ENCODE assay signal across 8 mouse cellular contexts in the genomic region with DNA sequence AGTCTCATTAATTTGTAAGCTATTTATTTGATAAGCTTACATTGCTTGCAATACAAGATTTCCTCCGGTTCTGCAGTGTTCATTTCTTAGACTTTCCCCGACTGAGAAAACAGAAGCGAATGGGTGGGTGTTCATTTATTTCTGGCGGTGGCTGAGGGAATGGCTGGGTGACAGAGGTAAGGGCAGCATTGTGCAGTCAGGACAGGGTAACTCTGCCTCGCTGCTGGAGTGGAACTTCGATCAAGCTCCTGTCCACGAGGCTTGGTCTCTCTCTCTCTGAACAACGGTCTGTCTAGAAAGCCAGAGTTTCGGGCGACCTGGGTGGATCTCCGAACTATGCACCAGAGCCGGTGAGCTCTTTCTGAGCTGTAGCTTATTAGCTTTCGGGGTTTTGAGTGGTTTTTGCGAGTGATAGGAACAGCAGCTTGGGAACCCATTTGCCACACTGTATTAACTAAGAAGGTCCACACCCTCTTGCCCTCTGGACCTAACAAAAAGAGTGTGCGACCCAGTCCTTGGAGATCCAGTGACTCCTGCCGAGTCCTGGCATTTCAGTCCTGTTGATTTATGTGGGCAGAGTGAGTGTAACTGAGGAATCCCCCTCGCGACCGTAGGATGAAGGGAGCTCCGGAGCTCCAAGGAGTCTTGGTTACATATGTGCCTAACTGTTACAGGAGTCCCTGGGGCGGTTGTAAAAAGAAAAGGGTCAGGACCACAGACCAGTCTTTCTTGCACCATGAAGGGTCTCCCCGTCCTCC. TPM values are rescaled to one million over a fixed set of nuclear protein-coding genes. Genes with fewer than 3 reads are reported as not detected.
DNase-seq lines count a peak whose midpoint lies in the region; ATAC-seq and TF ChIP-seq lines count a peak whose summit lies in the region.

No protein-coding gene starts in this region.

- peak overlapping the region; percentile 3 for H3K4me3 ChIP-seq in erythroblast, embryonic 14.5 days (replicated peaks)
- peak overlapping the region; percentile 74 for H3K4me3 ChIP-seq in ES-Bruce4 (ENCODE audit: low read depth, low read length)
- H3K4me3 ChIP-seq in heart, embryonic 13.5 days, result peak overlapping the region; percentile 59
- peak overlapping the region; percentile 54 for H3K4me3 ChIP-seq in limb, embryonic 15.5 days

- no peaks in the 10 kb centered on the region for H3K9me3 ChIP-seq in erythroblast, embryonic 14.5 days (ENCODE audit: control insufficient read depth, low read length)
- 0 out of 2 replicates have a peak, but pooled peaks cover 5% of the 10 kb centered on the region for H3K9me3 ChIP-seq in ES-Bruce4 (replicated peaks; ENCODE audit: control insufficient read depth, insufficient read depth, low read length, poor library complexity, severe bottlenecking)
- H3K9me3 ChIP-seq in heart, embryonic 13.5 days, result no peaks in the 10 kb centered on the region
- H3K9me3 ChIP-seq in limb, embryonic 15.5 days, result no peaks in the 10 kb centered on the region

- H3K4me2 ChIP-seq in heart, embryonic 13.5 days, result peak overlapping the region; percentile 85
- peak overlapping the region; percentile 89 for H3K4me2 ChIP-seq in limb, embryonic 15.5 days

- H3K36me3 ChIP-seq in erythroblast, embryonic 14.5 days (ENCODE audit: control insufficient read depth), result no peaks in the 10 kb centered on the region
- no peaks in the 10 kb centered on the region for H3K36me3 ChIP-seq in ES-Bruce4 (ENCODE audit: control insufficient read depth, insufficient read depth, low read length, poor library complexity, severe bottlenecking)
- no peaks in the 10 kb centered on the region for H3K36me3 ChIP-seq in heart, embryonic 13.5 days
- no peaks in the 10 kb centered on the region for H3K36me3 ChIP-seq in limb, embryonic 15.5 days

- H3K27me3 ChIP-seq in erythroblast, embryonic 14.5 days (ENCODE audit: control insufficient read depth), result peaks cover 26% of the 10 kb centered on the region
- no peaks in the 10 kb centered on the region for H3K27me3 ChIP-seq in ES-Bruce4 (ENCODE audit: control insufficient read depth, insufficient read depth, low read length, poor library complexity, severe bottlenecking)
- H3K27me3 ChIP-seq in heart, embryonic 13.5 days (replicated peaks), result no peaks in the 10 kb centered on the region
- no peaks in the 10 kb centered on the region for H3K27me3 ChIP-seq in limb, embryonic 15.5 days

- WGBS in heart, embryonic 13.5 days, result 14% methylated on average over 22 of the region's 22 CpGs
- WGBS in limb, embryonic 15.5 days, result 11% methylated on average over 22 of the region's 22 CpGs

- H3K4me1 ChIP-seq in erythroblast, embryonic 14.5 days (ENCODE audit: control insufficient read depth), result no peaks in the 10 kb centered on the region; the same call in 1 of the 2 replicates
- H3K4me1 ChIP-seq in ES-Bruce4 (ENCODE audit: control insufficient read depth, insufficient read depth, low read length), result no peaks in the 10 kb centered on the region
- peaks cover 17% of the 10 kb centered on the region for H3K4me1 ChIP-seq in heart, embryonic 13.5 days
- H3K4me1 ChIP-seq in limb, embryonic 15.5 days, result peaks cover 11% of the 10 kb centered on the region

- TF ChIP-seq EP300 in ES-Bruce4 (IDR thresholded peaks at IDR 0.05; ENCODE audit: insufficient read depth, low read depth, low read length), result no peak

- DNase-seq in skeletal muscle tissue, adult 2 months (ENCODE audit: low read depth, low spot score), result peak; percentile 7
- DNase-seq in ovary, postnatal 36 days (ENCODE audit: low spot score), result no peak
- no peak for DNase-seq in adrenal gland, postnatal 36 days

- no peak for TF ChIP-seq CTCF in ES-Bruce4 (IDR thresholded peaks at IDR 0.05; ENCODE audit: low read depth, low read length)

- H3K9ac ChIP-seq in ES-Bruce4 (ENCODE audit: low read depth, poor library complexity, severe bottlenecking), result peak overlapping the region; percentile 50
- H3K9ac ChIP-seq in heart, embryonic 13.5 days, result peak overlapping the region; percentile 81
- H3K9ac ChIP-seq in limb, embryonic 15.5 days, result peak overlapping the region; percentile 66

- ATAC-seq in erythroblast, adult 5-6 weeks (replicated peaks; ENCODE audit: low FRiP score, poor library complexity, severe bottlenecking), result no peak
- ATAC-seq in heart, embryonic 13.5 days (ENCODE audit: extremely low read depth, insufficient number of reproducible peaks, low FRiP score, low TSS enrichment), result no peak
- peak; percentile 8; the same call in 1 of the 2 replicates for ATAC-seq in limb, embryonic 15.5 days (ENCODE audit: insufficient number of reproducible peaks, low FRiP score, low TSS enrichment, low read depth)

- H3K27ac ChIP-seq in ES-Bruce4 (ENCODE audit: insufficient read depth, low read length), result no peak overlapping the region
- no peak overlapping the region for H3K27ac ChIP-seq in heart, embryonic 13.5 days (replicated peaks)
- H3K27ac ChIP-seq in limb, embryonic 15.5 days, result no peak overlapping the region

- TF ChIP-seq POLR2A in ES-Bruce4 (IDR thresholded peaks at IDR 0.05; ENCODE audit: insufficient read depth, low read length), result no peak

RNA-seq across cellular contexts. Expression of a gene that starts 0.5 kb away (rescaled TPM):
- not detected in 2 replicates for polyA plus RNA-seq in erythroblast, embryonic 14.5 days (2012)
- not detected in 2 replicates for total RNA-seq in erythroblast, adult 5-6 weeks (2015; ENCODE audit: low replicate concordance)
- total RNA-seq in erythroblast, adult 5-6 weeks (2017; ENCODE audit: low replicate concordance), result not detected in 2 replicates
- polyA plus RNA-seq in ES-Bruce4 (2011; ENCODE audit: insufficient read depth, insufficient read length, low read depth, missing spikeins), result 18.6 and 19.5 TPM in 2 replicates
- polyA plus RNA-seq in heart, embryonic 13.5 days (2015; fragmentation: Nextera tagmentation; extraction: Ambion mirVana), result 2.2 and 2.5 TPM in 2 replicates
- polyA plus RNA-seq in limb, embryonic 15.5 days (2015; fragmentation: Nextera tagmentation; extraction: Ambion mirVana), result 7.9 and 8.5 TPM in 2 replicates
- 1 to 10 TPM; 1.7 to 2.7 TPM for total RNA-seq in adrenal gland, postnatal 36 days (2021)

RNA-seq across cellular contexts. Expression of a gene that starts 54.6 kb away (rescaled TPM):
- polyA plus RNA-seq in erythroblast, embryonic 14.5 days (2012), result not detected in 2 replicates
- not detected in 2 replicates for total RNA-seq in erythroblast, adult 5-6 weeks (2015; ENCODE audit: low replicate concordance)
- not detected in 2 replicates for total RNA-seq in erythroblast, adult 5-6 weeks (2017; ENCODE audit: low replicate concordance)
- not detected in 2 replicates for polyA plus RNA-seq in ES-Bruce4 (2011; ENCODE audit: insufficient read depth, insufficient read length, low read depth, missing spikeins)
- not detected in 2 replicates for polyA plus RNA-seq in heart, embryonic 13.5 days (2015; fragmentation: Nextera tagmentation; extraction: Ambion mirVana)
- not detected in 2 replicates for polyA plus RNA-seq in limb, embryonic 15.5 days (2015; fragmentation: Nextera tagmentation; extraction: Ambion mirVana)
- total RNA-seq in adrenal gland, postnatal 36 days (2021), result not detected

Comparison
In these comparisons a context has a peak if more than half of its experiments do, and no peak if none do; other contexts are left out.
1. H3K4me3 ChIP-seq: peak in every context shown above with its lines; median percentile 74 in ES-Bruce4; 59 in heart, embryonic 13.5 days; 54 in limb, embryonic 15.5 days; 3 in erythroblast, embryonic 14.5 days.